Mouse (Mus musculus) ES-CJ7 (cell line): ENCODE measurements around the gene Klc1.

Source experiments
- DNase-seq: peaks from one replicate; pipeline ENCODE4 v3.0.0; 2011; ENCODE audit warnings: low read depth, low spot score

The Klc1 gene

GRCm38 (mm10) chr12:111813111-111813765 lies 54.6 kb downstream of the Klc1 start:
- peak; percentile 29 for DNase-seq

GRCm38 (mm10) chr12:111813766-111814617 lies 55.3 kb downstream of the Klc1 start, which contains the start of the genes Xrcc3 and Zfyve21:
TSS of gene Xrcc3 (minus strand) at chr12:111813873.
TSS of gene Zfyve21 (plus strand) at chr12:111814170.
- DNase-seq: peak; percentile 99

GRCm38 (mm10) chr12:111814769-111815762 lies 56.4 kb downstream of the Klc1 start:
- DNase-seq: no peak

- no peak for DNase-seq
Measured at GRCm38 (mm10) chr12:111816528-111816927, 57.9 kb downstream of the Klc1 start.

- DNase-seq: no peak
Measured at GRCm38 (mm10) chr12:111816967-111817366, 58.3 kb downstream of the Klc1 start.

- DNase-seq: no peak
Measured at GRCm38 (mm10) chr12:111817991-111818390, 59.3 kb downstream of the Klc1 start.

- no peak for DNase-seq
Measured at GRCm38 (mm10) chr12:111819936-111820335, 61.3 kb downstream of the Klc1 start.

- no peak for DNase-seq
Measured at GRCm38 (mm10) chr12:111820708-111821107, 62.1 kb downstream of the Klc1 start.

- no peak for DNase-seq
Measured at GRCm38 (mm10) chr12:111821931-111822330, 63.3 kb downstream of the Klc1 start.

- DNase-seq: no peak
Measured at GRCm38 (mm10) chr12:111827556-111827955, 68.9 kb downstream of the Klc1 start.

- no peak for DNase-seq
Measured at GRCm38 (mm10) chr12:111829447-111829846, 70.8 kb downstream of the Klc1 start.

- no peak for DNase-seq
Measured at GRCm38 (mm10) chr12:111829954-111830353, 71.3 kb downstream of the Klc1 start.

GRCm38 (mm10) chr12:111830375-111830774 lies 71.7 kb downstream of the Klc1 start:
- no peak for DNase-seq

- DNase-seq: no peak
Measured at GRCm38 (mm10) chr12:111832643-111833042, 74.0 kb downstream of the Klc1 start.

GRCm38 (mm10) chr12:111833457-111833856 lies 74.8 kb downstream of the Klc1 start:
- DNase-seq: no peak

- no peak for DNase-seq
Measured at GRCm38 (mm10) chr12:111842565-111843433, 84.2 kb downstream of the Klc1 start.

GRCm38 (mm10) chr12:111843470-111843869 lies 84.8 kb downstream of the Klc1 start:
- DNase-seq: no peak

GRCm38 (mm10) chr12:111845953-111846352 lies 87.3 kb downstream of the Klc1 start:
- DNase-seq: no peak

GRCm38 (mm10) chr12:111846815-111847214 lies 88.2 kb downstream of the Klc1 start:
- no peak for DNase-seq

GRCm38 (mm10) chr12:111848300-111848798 lies 89.7 kb downstream of the Klc1 start:
- no peak for DNase-seq
